Mouse (Mus musculus) heart, postnatal 0 days (tissue): ENCODE data around the gene Reep6.

Source experiments
- CTCF ChIP-seq: IDR thresholded peaks from 2 replicates; pipeline ENCODE4 v1.5.1; 2016; ENCODE audit warnings: antibody characterized with exemption, control low read depth, low read depth
- EP300 ChIP-seq: IDR thresholded peaks from 2 replicates; pipeline ENCODE4 v1.6.1; 2016; ENCODE audit warnings: antibody characterized with exemption, low read depth

- TF ChIP-seq CTCF, result 0 out of 2 replicates have a peak, but pooled peaks have one; percentile 4
- TF ChIP-seq EP300, result no peak
These were observed 28.4 kb downstream of the Reep6 start for GRCm38 (mm10) chr10:80357994-80358639.
